ENCODE assay signal across 8 mouse cellular contexts in the genomic region with DNA sequence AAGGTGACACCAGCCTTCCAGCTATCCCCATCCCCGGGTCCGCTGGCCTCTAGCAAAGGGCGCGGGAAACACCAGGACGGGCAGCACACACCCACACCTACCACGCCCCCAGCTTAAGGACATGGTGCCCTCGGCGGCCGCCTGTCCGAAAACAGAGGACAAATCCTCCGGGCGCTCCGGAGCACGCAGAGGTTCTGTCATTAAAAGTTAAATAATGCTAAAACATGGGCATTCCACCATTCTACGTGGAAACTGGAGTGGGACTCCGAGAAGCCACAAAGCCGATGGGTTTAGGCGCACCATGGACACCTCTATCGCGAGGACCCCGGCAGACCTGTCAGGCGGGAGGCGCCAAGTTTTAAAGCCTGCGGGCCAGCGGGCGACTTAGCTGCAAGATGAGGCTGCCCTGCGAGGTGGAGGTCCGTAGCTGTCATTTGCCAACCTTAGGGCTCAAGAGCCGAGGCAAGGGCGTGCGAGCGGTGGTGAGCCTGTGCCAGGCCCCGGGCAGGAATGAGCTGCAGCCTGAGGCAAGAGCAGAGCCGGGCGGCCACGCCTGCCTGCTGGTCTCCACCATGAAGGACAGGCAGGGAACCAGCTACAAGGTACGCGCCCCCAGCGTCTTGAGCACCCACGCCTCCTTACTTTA. TPM values are rescaled to one million over a fixed set of nuclear protein-coding genes. Genes with fewer than 3 reads are reported as not detected.
DNase-seq lines count a peak whose midpoint lies in the region; ATAC-seq and TF ChIP-seq lines count a peak whose summit lies in the region.

Lrr1 (plus strand) TSS at position 354 of the 646 bp plus-strand sequence.

- peak within 1 kb of the TSS; percentile 86 for H3K4me2 ChIP-seq in embryonic facial prominence, embryonic 14.5 days (ENCODE audit: low read depth, low read length)
- H3K4me2 ChIP-seq in limb, embryonic 13.5 days (replicated peaks), result peak within 1 kb of the TSS; percentile 94
- H3K4me2 ChIP-seq in midbrain, embryonic 15.5 days, result peak within 1 kb of the TSS; percentile 97

- no peaks in the 10 kb centered on the region; the same call in 1 of the 2 replicates for H3K4me1 ChIP-seq in bone marrow, adult 2 months (ENCODE audit: control insufficient read depth, insufficient read depth, low read length)
- H3K4me1 ChIP-seq in embryonic facial prominence, embryonic 14.5 days (ENCODE audit: control insufficient read depth, insufficient read depth, low read length), result peaks cover 9% of the 10 kb centered on the region
- H3K4me1 ChIP-seq in limb, embryonic 13.5 days, result peaks cover 17% of the 10 kb centered on the region
- peaks cover 11% of the 10 kb centered on the region for H3K4me1 ChIP-seq in midbrain, embryonic 15.5 days

- ATAC-seq in embryonic facial prominence, embryonic 14.5 days (ENCODE audit: low read depth), result peak; percentile 92
- peak; percentile 95 for ATAC-seq in limb, embryonic 13.5 days (ENCODE audit: low FRiP score, low read depth)
- peak; percentile 94 for ATAC-seq in midbrain, embryonic 15.5 days (replicated peaks)

- 0 out of 2 replicates have a peak, but pooled peaks have one; percentile 0 for TF ChIP-seq CTCF in bone marrow, adult 2 months (IDR thresholded peaks at IDR 0.05; ENCODE audit: control insufficient read depth, insufficient read depth, low read length)

- H3K4me3 ChIP-seq in bone marrow, adult 2 months (replicated peaks; ENCODE audit: control insufficient read depth, low read depth, low read length), result peak within 1 kb of the TSS; percentile 98
- H3K4me3 ChIP-seq in embryonic facial prominence, embryonic 14.5 days (ENCODE audit: low read depth, low read length), result peak within 1 kb of the TSS; percentile 75
- peak within 1 kb of the TSS; percentile 86 for H3K4me3 ChIP-seq in limb, embryonic 13.5 days
- peak within 1 kb of the TSS; percentile 64 for H3K4me3 ChIP-seq in midbrain, embryonic 15.5 days

- H3K36me3 ChIP-seq in embryonic facial prominence, embryonic 14.5 days (ENCODE audit: control insufficient read depth, insufficient read depth, low read length), result 0 out of 2 replicates have a peak, but pooled peaks cover 4% of the 10 kb centered on the region
- peaks cover 4% of the 10 kb centered on the region for H3K36me3 ChIP-seq in limb, embryonic 13.5 days
- H3K36me3 ChIP-seq in midbrain, embryonic 15.5 days (replicated peaks), result no peaks in the 10 kb centered on the region

- TF ChIP-seq POLR2A in bone marrow, adult 2 months (IDR thresholded peaks at IDR 0.05; ENCODE audit: borderline replicate concordance, control insufficient read depth, low read depth, low read length), result peak; percentile 83; the same call in 1 of the 2 replicates

- peak; percentile 93 for DNase-seq in 416B (ENCODE audit: low read depth)
- DNase-seq in embryonic facial prominence, embryonic 14.5 days (ENCODE audit: low spot score), result peak; percentile 92
- peak; percentile 78 for DNase-seq in heart, adult 8-10 months (ENCODE audit: low spot score)
- peak; percentile 78 to 90 for DNase-seq in kidney, adult 8-10 months
- peak; percentile 69 to 86 for DNase-seq in spleen, adult 18-20 months

- no peaks in the 10 kb centered on the region for H3K27me3 ChIP-seq in embryonic facial prominence, embryonic 14.5 days (replicated peaks; ENCODE audit: control insufficient read depth, insufficient read depth, low read length)
- H3K27me3 ChIP-seq in limb, embryonic 13.5 days, result no peaks in the 10 kb centered on the region
- H3K27me3 ChIP-seq in midbrain, embryonic 15.5 days (replicated peaks), result no peaks in the 10 kb centered on the region

- H3K9ac ChIP-seq in embryonic facial prominence, embryonic 14.5 days (ENCODE audit: low read depth, low read length), result peak within 1 kb of the TSS; percentile 76
- H3K9ac ChIP-seq in limb, embryonic 13.5 days, result peak within 1 kb of the TSS; percentile 74
- peak within 1 kb of the TSS; percentile 64 for H3K9ac ChIP-seq in midbrain, embryonic 15.5 days

- peak within 1 kb of the TSS; percentile 69 for H3K27ac ChIP-seq in bone marrow, adult 2 months (ENCODE audit: control insufficient read depth, insufficient read depth, low read depth, low read length, poor library complexity)
- H3K27ac ChIP-seq in embryonic facial prominence, embryonic 14.5 days (replicated peaks; ENCODE audit: low read depth, low read length), result peak within 1 kb of the TSS; percentile 75
- peak within 1 kb of the TSS; percentile 70 for H3K27ac ChIP-seq in limb, embryonic 13.5 days
- peak within 1 kb of the TSS; percentile 81 for H3K27ac ChIP-seq in midbrain, embryonic 15.5 days

- under 1% methylated on average over 40 of the region's 40 CpGs for WGBS in bone marrow, adult 2 months
- 1% methylated on average over 39 of the region's 40 CpGs for WGBS in embryonic facial prominence, embryonic 14.5 days
- under 1% methylated on average over 40 of the region's 40 CpGs for WGBS in limb, embryonic 13.5 days
- under 1% methylated on average over 40 of the region's 40 CpGs for WGBS in midbrain, embryonic 15.5 days

- H3K9me3 ChIP-seq in embryonic facial prominence, embryonic 14.5 days (ENCODE audit: control insufficient read depth, low read length), result no peaks in the 10 kb centered on the region
- no peaks in the 10 kb centered on the region for H3K9me3 ChIP-seq in limb, embryonic 13.5 days
- no peaks in the 10 kb centered on the region for H3K9me3 ChIP-seq in midbrain, embryonic 15.5 days

RNA-seq across cellular contexts. Expression of gene Lrr1, which starts in this region (rescaled TPM):
- polyA plus RNA-seq in bone marrow, adult 2 months (2011; ENCODE audit: insufficient read depth, insufficient read length, low replicate concordance, missing spikeins), result 14.2 and 17.3 TPM in 2 replicates
- polyA plus RNA-seq in embryonic facial prominence, embryonic 14.5 days (2014; fragmentation: Nextera tagmentation; extraction: Ambion mirVana), result 16.9 and 18.4 TPM in 2 replicates
- not detected for total RNA-seq in heart, adult 8-10 months (2022)
- polyA plus RNA-seq in limb, embryonic 13.5 days (2015; fragmentation: Nextera tagmentation; extraction: Ambion mirVana), result 21.7 and 22.6 TPM in 2 replicates
- 2.7 and 3.3 TPM in 2 replicates for polyA plus RNA-seq in midbrain, embryonic 15.5 days (2015; fragmentation: Nextera tagmentation; extraction: Ambion mirVana)

Comparison
In these comparisons a context has a peak if more than half of its experiments do, and no peak if none do; other contexts are left out.
1. Peak in every context shown above with its lines: DNase-seq, ATAC-seq, H3K4me3 ChIP-seq and H3K27ac ChIP-seq.
2. Peak in DNase-seq in heart, adult 8-10 months; RNA of the gene not detected or under 1 TPM.